9 mouse cellular contexts compared by ENCODE assay signal in the genomic region with DNA sequence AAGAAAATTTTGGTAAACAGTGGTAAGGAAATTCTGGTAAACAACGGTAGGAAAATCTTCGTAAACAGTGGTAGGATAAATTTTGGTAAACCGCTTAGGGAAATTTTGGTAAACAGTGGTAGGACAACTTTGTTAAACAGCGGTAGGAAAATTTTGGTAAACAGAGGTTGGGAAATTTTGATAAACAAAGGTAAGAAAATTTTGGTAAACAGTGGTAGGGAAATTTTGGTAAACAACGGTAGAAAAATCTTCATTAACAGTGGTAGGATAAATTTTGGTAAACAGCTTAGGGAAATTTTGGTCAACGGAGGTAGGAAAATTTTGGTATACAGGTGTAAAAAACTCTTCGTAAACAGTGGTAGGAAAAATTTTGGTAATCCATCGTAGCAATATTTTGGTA.
DNase-seq lines count a peak whose midpoint lies in the region; ATAC-seq and TF ChIP-seq lines count a peak whose summit lies in the region.
"Had no signal": no experiment of that assay in that cellular context is flagged by ENCODE, and none has a peak within 500 bp of the region (broad histone marks: within the 10 kb centered on the region; RNA-seq: fewer than 3 reads in every experiment).

No protein-coding gene starts in this region.

- WGBS in cerebellum, adult 2 months: 51% methylated on average over 8 of the region's 8 CpGs
- 50% methylated on average over 8 of the region's 8 CpGs for WGBS in lung, adult 2 months

- TF ChIP-seq CTCF in cerebellum, adult 2 months (IDR thresholded peaks at IDR 0.05; ENCODE audit: borderline replicate concordance, insufficient read depth, low read depth, low read length): no peak
- no peak for TF ChIP-seq CTCF in lung, adult 2 months (IDR thresholded peaks at IDR 0.05; ENCODE audit: insufficient read depth, low read length)

- TF ChIP-seq POLR2A in cerebellum, adult 2 months (IDR thresholded peaks at IDR 0.05; ENCODE audit: borderline replicate concordance, insufficient read depth, low read length): no peak
- TF ChIP-seq POLR2A in lung, adult 2 months (IDR thresholded peaks at IDR 0.05; ENCODE audit: borderline replicate concordance, extremely low read depth, low read depth, low read length): no peak

- DNase-seq in cerebellum, adult 2 months: no peak
- peak; percentile 4 for DNase-seq in lung, postnatal 25 days (ENCODE audit: low spot score)
- DNase-seq in lung, adult 2 months: no peak
- peak; percentile 75 for DNase-seq in forelimb bud, embryonic 11.5 days (ENCODE audit: low read depth, low spot score)
- peak; percentile 5 for DNase-seq in retina, postnatal 7 days (ENCODE audit: low read depth, low spot score)
- DNase-seq in cerebellum, postnatal 25 days: no peak
- no peak for DNase-seq in spleen, postnatal 4 days (ENCODE audit: low spot score in 2 of 2)
- DNase-seq: liver, embryonic 13.5 days had no signal

- H3K4me3 ChIP-seq in cerebellum, adult 2 months (replicated peaks; ENCODE audit: insufficient read depth, low read depth, low read length): no peak overlapping the region
- H3K4me3 ChIP-seq in lung, adult 2 months (replicated peaks; ENCODE audit: extremely low read depth, low read depth, low read length): no peak overlapping the region
- H3K4me3 ChIP-seq: liver, embryonic 13.5 days had no signal

- ATAC-seq in cerebellum, adult (ENCODE audit: insufficient number of reproducible peaks, low FRiP score, low TSS enrichment): peak; percentile 80

- H3K27ac ChIP-seq in cerebellum, adult 2 months (ENCODE audit: insufficient read depth, low read length): no peak overlapping the region
- H3K27ac ChIP-seq: liver, embryonic 13.5 days had no signal

- H3K4me1 ChIP-seq in cerebellum, adult 2 months (ENCODE audit: control insufficient read depth, insufficient read depth, low read length): no peaks in the 10 kb centered on the region
- H3K4me1 ChIP-seq in lung, adult 2 months (ENCODE audit: control insufficient read depth, insufficient read depth, low read length): no peaks in the 10 kb centered on the region
- H3K4me1 ChIP-seq: liver, embryonic 13.5 days had no signal

- H3K27me3 ChIP-seq in cerebellum, adult 2 months (ENCODE audit: control insufficient read depth, insufficient read depth, low read length): no peaks in the 10 kb centered on the region
- H3K27me3 ChIP-seq: liver, embryonic 13.5 days had no signal

Comparison
In these comparisons a context has a peak if more than half of its experiments do, and no peak if none do; other contexts are left out.
1. DNase-seq: peak in lung, postnatal 25 days (single experiment), forelimb bud, embryonic 11.5 days (single experiment) and retina, postnatal 7 days (single experiment); none in cerebellum, adult 2 months (0 of 2), lung, adult 2 months (single experiment), cerebellum, postnatal 25 days (0 of 2) and spleen, postnatal 4 days (0 of 2).